12 mouse cellular contexts compared by ENCODE assay signal in genomic region chr8:80149458-80150083, GRCm38 (mm10).
A peak's percentile ranks its signal among the peaks of the same experiment; 100 is the strongest.
DNase-seq lines count a peak whose midpoint lies in the region; ATAC-seq and TF ChIP-seq lines count a peak whose summit lies in the region.
"Had no signal": no experiment of that assay in that cellular context is flagged by ENCODE, and none has a peak within 500 bp of the region (broad histone marks: within the 10 kb centered on the region; RNA-seq: fewer than 3 reads in every experiment).

No protein-coding gene starts in this region.

- peak; percentile 3 for DNase-seq in adrenal gland, postnatal 14 days
- no peak for DNase-seq in adrenal gland, postnatal 10 days
- DNase-seq in brain, embryonic 14.5 days (ENCODE audit: low read depth) = peak; percentile 35
- peak; percentile 24 for DNase-seq in embryonic facial prominence, embryonic 11.5 days (ENCODE audit: low spot score)
- peak; percentile 29 for DNase-seq in kidney, postnatal 14 days
- no peak for DNase-seq in heart, postnatal 25 days (ENCODE audit: low spot score)
- DNase-seq in c-Kit-positive CD71-positive TER-119-positive erythroid progenitor cells, embryonic 14.5 days (ENCODE audit: low spot score) = no peak
- DNase-seq in lung, postnatal 0 days (ENCODE audit: low spot score) = no peak
- DNase-seq: heart, postnatal 36 days; thymus, adult 18-20 months had no signal

- H3K27ac ChIP-seq in embryonic facial prominence, embryonic 11.5 days (replicated peaks; ENCODE audit: low read depth, low read length) = no peak overlapping the region
- H3K27ac ChIP-seq in lung, postnatal 0 days (ENCODE audit: low read length) = no peak overlapping the region
- H3K27ac ChIP-seq: forebrain, embryonic 12.5 days; midbrain, embryonic 10.5 days had no signal

- 38% methylated on average over 9 of the region's 9 CpGs for WGBS in embryonic facial prominence, embryonic 11.5 days
- 67% methylated on average over 9 of the region's 9 CpGs for WGBS in lung, postnatal 0 days

- H3K9me3 ChIP-seq in embryonic facial prominence, embryonic 11.5 days (replicated peaks; ENCODE audit: control insufficient read depth, low read length) = no peaks in the 10 kb centered on the region
- H3K9me3 ChIP-seq in lung, postnatal 0 days (ENCODE audit: low read length) = no peaks in the 10 kb centered on the region
- H3K9me3 ChIP-seq: forebrain, embryonic 12.5 days; midbrain, embryonic 10.5 days had no signal

- intact Hi-C loops in heart, postnatal 25 days (cut with DNase I) = no loop called here

- no peak for TF ChIP-seq CTCF in brain, embryonic 14.5 days (IDR thresholded peaks at IDR 0.05; ENCODE audit: borderline replicate concordance, extremely low read depth, insufficient read depth, insufficient read length)
- no peak for TF ChIP-seq CTCF in lung, postnatal 0 days (IDR thresholded peaks at IDR 0.05)

- H3K27me3 ChIP-seq in embryonic facial prominence, embryonic 11.5 days (ENCODE audit: control insufficient read depth, insufficient read depth, low read length) = no peaks in the 10 kb centered on the region
- H3K27me3 ChIP-seq in lung, postnatal 0 days (replicated peaks; ENCODE audit: insufficient read depth, low read length) = no peaks in the 10 kb centered on the region
- H3K27me3 ChIP-seq: forebrain, embryonic 12.5 days had no signal

- H3K36me3 ChIP-seq in embryonic facial prominence, embryonic 11.5 days (replicated peaks; ENCODE audit: control insufficient read depth, insufficient read depth, low read depth, low read length) = no peaks in the 10 kb centered on the region
- H3K36me3 ChIP-seq in lung, postnatal 0 days (ENCODE audit: insufficient read depth, low read length) = no peaks in the 10 kb centered on the region
- H3K36me3 ChIP-seq: forebrain, embryonic 12.5 days; midbrain, embryonic 10.5 days had no signal

- H3K4me3 ChIP-seq in embryonic facial prominence, embryonic 11.5 days (ENCODE audit: low read depth, low read length) = no peak overlapping the region
- no peak overlapping the region for H3K4me3 ChIP-seq in lung, postnatal 0 days (ENCODE audit: low read depth, low read length)
- H3K4me3 ChIP-seq: forebrain, embryonic 12.5 days; midbrain, embryonic 10.5 days had no signal

- no peak for TF ChIP-seq EP300 in lung, postnatal 0 days (IDR thresholded peaks at IDR 0.05)

- no peaks in the 10 kb centered on the region for H3K4me1 ChIP-seq in embryonic facial prominence, embryonic 11.5 days (ENCODE audit: control insufficient read depth, insufficient read depth, low read length)
- no peaks in the 10 kb centered on the region for H3K4me1 ChIP-seq in lung, postnatal 0 days (ENCODE audit: insufficient read depth, low read depth, low read length)
- H3K4me1 ChIP-seq: forebrain, embryonic 12.5 days; midbrain, embryonic 10.5 days had no signal

- H3K9ac ChIP-seq in embryonic facial prominence, embryonic 11.5 days (replicated peaks; ENCODE audit: low read length) = no peak overlapping the region
- H3K9ac ChIP-seq in lung, postnatal 0 days (replicated peaks; ENCODE audit: low read depth) = no peak overlapping the region
- H3K9ac ChIP-seq: forebrain, embryonic 12.5 days had no signal

- peak; percentile 62; the same call in 1 of the 2 replicates for ATAC-seq in embryonic facial prominence, embryonic 11.5 days (replicated peaks; ENCODE audit: insufficient number of reproducible peaks, low FRiP score, low TSS enrichment, low read depth)
- ATAC-seq in lung, postnatal 0 days = no peak

- no peak overlapping the region for H3K4me2 ChIP-seq in embryonic facial prominence, embryonic 11.5 days (ENCODE audit: low read depth, low read length)
- no peak overlapping the region for H3K4me2 ChIP-seq in lung, postnatal 0 days (replicated peaks; ENCODE audit: low read depth, low read length)
- H3K4me2 ChIP-seq: forebrain, embryonic 12.5 days had no signal

- no peak for TF ChIP-seq POLR2A in brain, embryonic 14.5 days (IDR thresholded peaks at IDR 0.05; ENCODE audit: borderline replicate concordance, extremely low read depth, insufficient read depth, insufficient read length, poor library complexity, severe bottlenecking)

Comparison
In these comparisons a context has a peak if more than half of its experiments do, and no peak if none do; other contexts are left out.
1. DNase-seq: peak in adrenal gland, postnatal 14 days (single experiment), brain, embryonic 14.5 days (single experiment), embryonic facial prominence, embryonic 11.5 days (single experiment) and kidney, postnatal 14 days (single experiment); none in adrenal gland, postnatal 10 days (single experiment), heart, postnatal 25 days (single experiment), c-Kit-positive CD71-positive TER-119-positive erythroid progenitor cells, embryonic 14.5 days (single experiment) and lung, postnatal 0 days (single experiment).